Mouse (Mus musculus) lung, embryonic 15.5 days (tissue): Measurements from ENCODE around the gene Gmds. TPM values are rescaled to one million over a fixed set of nuclear protein-coding genes. Genes with fewer than 3 reads are reported as not detected.

ENCODE experiments used
- ATAC-seq: fragments of 200-750 bp; cut with Nextera tagmentation; 2 replicates; pipeline ENCODE4 v1.8.0; 2017; ENCODE audit warnings: moderate number of reproducible peaks, borderline replicate concordance; ENCODE audit not compliant: low FRiP score, low TSS enrichment; ENCODE audit errors: extremely low read depth
- H3K27ac ChIP-seq: fragments of 300-500 bp; sonication (generic); 2 replicates; pipeline ENCODE4 v1.5.1; 2015; ENCODE audit warnings: moderate library complexity, mild to moderate bottlenecking, inconsistent platforms
- H3K27me3 ChIP-seq: fragments of 300-500 bp; sonication (generic); 2 replicates; pipeline ENCODE4 v1.6.1; 2015; ENCODE audit warnings: inconsistent platforms
- H3K36me3 ChIP-seq: fragments of 300-500 bp; sonication (generic); 2 replicates; pipeline ENCODE4 v1.6.1; 2015; ENCODE audit warnings: inconsistent platforms
- H3K4me1 ChIP-seq: fragments of 300-500 bp; sonication (generic); 2 replicates; pipeline ENCODE4 v1.6.1; 2015; ENCODE audit warnings: inconsistent platforms
- H3K4me2 ChIP-seq: fragments of 300-500 bp; sonication (generic); 2 replicates; pipeline ENCODE4 v1.6.1; 2015; ENCODE audit warnings: inconsistent platforms, mild to moderate bottlenecking, moderate library complexity
- H3K4me3 ChIP-seq: fragments of 300-500 bp; sonication (generic); 2 replicates; pipeline ENCODE4 v1.5.1; 2015; ENCODE audit warnings: mild to moderate bottlenecking, inconsistent platforms
- H3K9ac ChIP-seq: fragments of 300-500 bp; sonication (generic); 2 replicates; pipeline ENCODE4 v1.6.1; 2015; ENCODE audit warnings: inconsistent platforms
- H3K9me3 ChIP-seq: fragments of 300-500 bp; sonication (generic); 2 replicates; pipeline ENCODE4 v1.6.1; 2016; ENCODE audit warnings: inconsistent platforms
- WGBS: fragments of 180-500 bp; shearing (Covaris S2); methylation state at CpG from one replicate; pipeline ENCODE4 v1.1.7; 2015; 5-methylcytosine and 5-hydroxymethylcytosine counted together
- polyA plus RNA-seq: library from polyadenylated mRNA; unstranded; fragments of >200 nt; fragmentation: Nextera tagmentation; extraction: Ambion mirVana; gene quantifications from 2 replicates; pipeline ENCODE4 v1.2.1, GENCODE M21; 2015

Gmds gene
- polyA plus RNA-seq, 1 experiment from 2014 or later: 24.5 TPM

GRCm38 (mm10) chr13:32252276-32252675 lies 86.3 kb downstream of the Gmds start:
- 56% methylated on average over 4 of the region's 4 CpGs for WGBS
- no peak overlapping the region for H3K9ac ChIP-seq
- ATAC-seq: no peak

GRCm38 (mm10) chr13:32242200-32242599 lies 96.3 kb downstream of the Gmds start:
- Histone ChIP-seq H3K4me2 (no peak overlapping the region), H3K4me1 (no peaks in the 10 kb centered on the region), H3K9ac (no peak overlapping the region), H3K9me3 (no peaks in the 10 kb centered on the region), H3K27ac (no peak overlapping the region), H3K27me3 (no peaks in the 10 kb centered on the region), H3K4me3 (no peak overlapping the region), H3K36me3 (no peaks in the 10 kb centered on the region)
- no peak for ATAC-seq
- WGBS: 65% methylated on average over 4 of the region's 4 CpGs

More at GRCm38 (mm10) chr13:32252276-32252675, 86.3 kb downstream of the Gmds start:
- Histone ChIP-seq H3K4me2 (no peak overlapping the region), H3K9me3 (no peaks in the 10 kb centered on the region), H3K27ac (no peak overlapping the region), H3K36me3 (no peaks in the 10 kb centered on the region), H3K27me3 (no peaks in the 10 kb centered on the region), H3K4me1 (no peaks in the 10 kb centered on the region), H3K4me3 (no peak overlapping the region)

GRCm38 (mm10) chr13:32236269-32236678 lies 102.3 kb downstream of the Gmds start:
- H3K4me2 ChIP-seq: no peak overlapping the region
- H3K27ac ChIP-seq: no peak overlapping the region
- 43% methylated on average over 3 of the region's 3 CpGs for WGBS
- no peak overlapping the region for H3K4me3 ChIP-seq
- no peaks in the 10 kb centered on the region for H3K36me3 ChIP-seq
- H3K9me3 ChIP-seq: no peaks in the 10 kb centered on the region
- ATAC-seq: no peak
- H3K4me1 ChIP-seq: peaks cover 4% of the 10 kb centered on the region; the same call in 1 of the 2 replicates
- H3K9ac ChIP-seq: no peak overlapping the region
- H3K27me3 ChIP-seq: no peaks in the 10 kb centered on the region; the same call in 1 of the 2 replicates

- Histone ChIP-seq H3K4me1 (peaks cover 4% of the 10 kb centered on the region; the same call in 1 of the 2 replicates), H3K4me3 (no peak overlapping the region), H3K9ac (no peak overlapping the region), H3K27ac (no peak overlapping the region), H3K9me3 (no peaks in the 10 kb centered on the region), H3K27me3 (no peaks in the 10 kb centered on the region; the same call in 1 of the 2 replicates), H3K36me3 (no peaks in the 10 kb centered on the region), H3K4me2 (no peak overlapping the region)
- 81% methylated on average over 4 of the region's 4 CpGs for WGBS
- no peak for ATAC-seq
Measured at GRCm38 (mm10) chr13:32235046-32235445, 103.5 kb downstream of the Gmds start.

- no peak overlapping the region for H3K9ac ChIP-seq
- no peaks in the 10 kb centered on the region for H3K36me3 ChIP-seq
- no peak overlapping the region for H3K27ac ChIP-seq
- no peaks in the 10 kb centered on the region for H3K9me3 ChIP-seq
- WGBS: 42% methylated on average over 9 of the region's 9 CpGs
- no peak overlapping the region for H3K4me2 ChIP-seq
- H3K27me3 ChIP-seq: no peaks in the 10 kb centered on the region; the same call in 1 of the 2 replicates
- peaks cover 4% of the 10 kb centered on the region; the same call in 1 of the 2 replicates for H3K4me1 ChIP-seq
- H3K4me3 ChIP-seq: no peak overlapping the region
- no peak for ATAC-seq
Measured at GRCm38 (mm10) chr13:32234019-32234418, 104.5 kb downstream of the Gmds start.

GRCm38 (mm10) chr13:32232391-32232790 lies 106.1 kb downstream of the Gmds start:
- no peak overlapping the region for H3K4me3 ChIP-seq
- no peak overlapping the region for H3K4me2 ChIP-seq
- no peak overlapping the region for H3K9ac ChIP-seq
- H3K9me3 ChIP-seq: no peaks in the 10 kb centered on the region
- H3K36me3 ChIP-seq: no peaks in the 10 kb centered on the region
- no peaks in the 10 kb centered on the region; the same call in 1 of the 2 replicates for H3K27me3 ChIP-seq
- H3K27ac ChIP-seq: no peak overlapping the region
- ATAC-seq: no peak; the same call in 1 of the 2 replicates
- 50% methylated on average over 5 of the region's 5 CpGs for WGBS
- H3K4me1 ChIP-seq: peaks cover 4% of the 10 kb centered on the region; the same call in 1 of the 2 replicates

GRCm38 (mm10) chr13:32231956-32232355 lies 106.6 kb downstream of the Gmds start:
- H3K4me1 ChIP-seq: peaks cover 4% of the 10 kb centered on the region; the same call in 1 of the 2 replicates
- no peak for ATAC-seq
- 74% methylated on average over 5 of the region's 5 CpGs for WGBS
- no peak overlapping the region for H3K4me3 ChIP-seq
- no peak overlapping the region for H3K4me2 ChIP-seq
- no peaks in the 10 kb centered on the region; the same call in 1 of the 2 replicates for H3K27me3 ChIP-seq
- no peaks in the 10 kb centered on the region for H3K9me3 ChIP-seq
- no peak overlapping the region for H3K9ac ChIP-seq
- no peaks in the 10 kb centered on the region for H3K36me3 ChIP-seq
- no peak overlapping the region for H3K27ac ChIP-seq

GRCm38 (mm10) chr13:32227874-32228562 lies 110.5 kb downstream of the Gmds start:
- H3K27me3 ChIP-seq: no peaks in the 10 kb centered on the region
- peaks cover 4% of the 10 kb centered on the region; the same call in 1 of the 2 replicates for H3K4me1 ChIP-seq

GRCm38 (mm10) chr13:32217647-32218046 lies 120.9 kb downstream of the Gmds start:
- Histone ChIP-seq H3K9ac (no peak overlapping the region), H3K4me3 (no peak overlapping the region), H3K27ac (no peak overlapping the region), H3K4me1 (no peaks in the 10 kb centered on the region), H3K9me3 (no peaks in the 10 kb centered on the region), H3K27me3 (peaks cover 26% of the 10 kb centered on the region), H3K36me3 (no peaks in the 10 kb centered on the region), H3K4me2 (no peak overlapping the region)
- ATAC-seq: no peak
- WGBS: 52% methylated on average over 2 of the region's 2 CpGs

More at GRCm38 (mm10) chr13:32227874-32228562, 110.5 kb downstream of the Gmds start:
- Histone ChIP-seq H3K4me2 (no peak overlapping the region), H3K4me3 (no peak overlapping the region), H3K9me3 (no peaks in the 10 kb centered on the region), H3K9ac (no peak overlapping the region), H3K36me3 (no peaks in the 10 kb centered on the region), H3K27ac (no peak overlapping the region)
- 75% methylated on average over 6 of the region's 6 CpGs for WGBS
- no peak for ATAC-seq

GRCm38 (mm10) chr13:32213702-32214452 lies 124.7 kb downstream of the Gmds start:
- no peak overlapping the region for H3K4me2 ChIP-seq
- no peaks in the 10 kb centered on the region for H3K9me3 ChIP-seq
- WGBS: 50% methylated on average over 9 of the region's 9 CpGs
- no peak for ATAC-seq
- no peaks in the 10 kb centered on the region for H3K36me3 ChIP-seq
- H3K4me3 ChIP-seq: no peak overlapping the region
- no peaks in the 10 kb centered on the region for H3K4me1 ChIP-seq
- no peak overlapping the region for H3K9ac ChIP-seq
- no peak overlapping the region for H3K27ac ChIP-seq
- H3K27me3 ChIP-seq: peaks cover 26% of the 10 kb centered on the region

GRCm38 (mm10) chr13:32212125-32212524 lies 126.4 kb downstream of the Gmds start:
- WGBS: 71% methylated on average over 2 of the region's 2 CpGs
- H3K4me1 ChIP-seq: no peaks in the 10 kb centered on the region
- ATAC-seq: no peak
- H3K4me2 ChIP-seq: no peak overlapping the region
- no peaks in the 10 kb centered on the region for H3K9me3 ChIP-seq
- no peak overlapping the region for H3K4me3 ChIP-seq
- no peak overlapping the region for H3K27ac ChIP-seq
- H3K36me3 ChIP-seq: no peaks in the 10 kb centered on the region
- H3K9ac ChIP-seq: no peak overlapping the region
- peaks cover 25% of the 10 kb centered on the region for H3K27me3 ChIP-seq
